Mouse (Mus musculus) myocyte (in vitro differentiated cells): ENCODE measurements around the gene Gm2174.

Source experiments
- CEBPB ChIP-seq: IDR thresholded peaks from 2 replicates; pipeline ENCODE4 v1.6.1; 2011; ENCODE audit warnings: mild to moderate bottlenecking, moderate library complexity; ENCODE audit not compliant: poor library complexity, insufficient read depth, severe bottlenecking
- POLR2A ChIP-seq: IDR thresholded peaks from one replicate; pipeline ENCODE4 v1.6.1; 2011; ENCODE audit warnings: low read depth, mild to moderate bottlenecking, control low read depth, moderate library complexity; ENCODE audit not compliant: insufficient read length
- SRF ChIP-seq: IDR thresholded peaks from one replicate; pipeline ENCODE4 v1.6.1; 2011; ENCODE audit warnings: low read depth; ENCODE audit not compliant: control insufficient read depth, insufficient read length
- TCF12 ChIP-seq: IDR thresholded peaks from one replicate; pipeline ENCODE4 v1.6.1; 2011; ENCODE audit warnings: mild to moderate bottlenecking, control low read depth; ENCODE audit not compliant: poor library complexity, insufficient read depth, severe bottlenecking
- USF1 ChIP-seq: IDR thresholded peaks from one replicate; pipeline ENCODE4 v1.6.1; 2011; ENCODE audit warnings: low read depth, mild to moderate bottlenecking, control low read depth, moderate library complexity

DNA sequence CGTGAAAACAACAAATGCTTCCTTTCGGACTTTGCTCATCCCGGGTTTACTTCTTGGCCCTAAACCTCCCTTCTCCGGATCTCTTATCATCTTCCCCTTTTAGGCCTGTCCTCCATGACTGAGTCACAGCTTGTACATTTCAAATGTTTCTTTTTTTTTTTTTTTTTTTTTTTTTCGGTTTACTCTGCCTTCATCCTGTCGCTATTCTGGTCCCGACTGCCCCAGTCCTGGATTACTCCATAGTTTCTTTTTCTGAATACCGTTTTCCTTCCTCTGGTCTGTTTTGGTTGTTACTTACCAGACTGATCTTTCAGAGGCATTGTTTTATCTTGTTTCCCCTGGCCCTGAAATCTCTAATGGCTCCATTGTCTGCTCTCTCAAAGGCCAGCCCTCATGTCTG is 26.3 kb downstream of the Gm2174 start:
- no peak for TF ChIP-seq SRF
- TF ChIP-seq CEBPB = no peak
- no peak for TF ChIP-seq POLR2A
- TF ChIP-seq USF1 = no peak
- TF ChIP-seq TCF12 = no peak
